In genomic region chr2:102992405-102992804, GRCm38 (mm10) we compare ENCODE assay signal across 34 mouse cellular contexts.
"Had no signal": no experiment of that assay in that cellular context is flagged by ENCODE, and none has a peak within 500 bp of the region (broad histone marks: within the 10 kb centered on the region; RNA-seq: fewer than 3 reads in every experiment).

No protein-coding gene starts in this region.

- H3K36me3 ChIP-seq: heart, embryonic 12.5 days; heart, embryonic 13.5 days; heart, embryonic 15.5 days; hindbrain, embryonic 10.5 days; hindbrain, embryonic 12.5 days; hindbrain, embryonic 13.5 days; hindbrain, embryonic 15.5 days; intestine, embryonic 15.5 days; kidney, embryonic 15.5 days had no signal

- H3K9me3 ChIP-seq: heart, embryonic 12.5 days; heart, embryonic 13.5 days; heart, embryonic 15.5 days; hindbrain, embryonic 10.5 days; hindbrain, embryonic 12.5 days; hindbrain, embryonic 13.5 days; hindbrain, embryonic 15.5 days; intestine, embryonic 15.5 days; kidney, embryonic 15.5 days had no signal

- H3K4me3 ChIP-seq: heart, embryonic 12.5 days; heart, embryonic 13.5 days; heart, embryonic 15.5 days; hindbrain, embryonic 10.5 days; hindbrain, embryonic 12.5 days; hindbrain, embryonic 13.5 days; hindbrain, embryonic 15.5 days; intestine, embryonic 15.5 days; kidney, embryonic 15.5 days; layer of hippocampus, adult 2 months; left cerebral cortex, adult 2 months had no signal

- H3K4me1 ChIP-seq: heart, embryonic 12.5 days; heart, embryonic 13.5 days; heart, embryonic 15.5 days; hindbrain, embryonic 10.5 days; hindbrain, embryonic 12.5 days; hindbrain, embryonic 13.5 days; hindbrain, embryonic 15.5 days; kidney, embryonic 15.5 days had no signal

- ATAC-seq: hindbrain, embryonic 16.5 days; hindbrain, postnatal 0 days; inflammation-experienced regulatory T-cells, adult 6 months; intestine, embryonic 15.5 days; intestine, embryonic 16.5 days; intestine, postnatal 0 days had no signal

- H3K27me3 ChIP-seq: heart, embryonic 12.5 days; heart, embryonic 13.5 days; heart, embryonic 15.5 days; hindbrain, embryonic 12.5 days; hindbrain, embryonic 13.5 days; hindbrain, embryonic 15.5 days; intestine, embryonic 15.5 days; kidney, embryonic 15.5 days had no signal

- H3K27ac ChIP-seq: heart, embryonic 13.5 days; heart, embryonic 15.5 days; hindbrain, embryonic 10.5 days; hindbrain, embryonic 12.5 days; hindbrain, embryonic 13.5 days; hindbrain, embryonic 14.5 days; hindbrain, embryonic 15.5 days; hindbrain, postnatal 0 days; intestine, embryonic 15.5 days; kidney, embryonic 15.5 days; kidney, postnatal 0 days; layer of hippocampus, adult 2 months; left cerebral cortex, adult 2 months had no signal

- DNase-seq: heart, postnatal 10 days; heart, postnatal 14 days; heart, postnatal 36 days; heart, postnatal 4 days; kidney, adult 11 months; kidney, adult 18-20 months; kidney, adult 2 months; kidney, adult 8-10 months; kidney, adult 9 months; kidney, postnatal 10 days; kidney, postnatal 14 days; kidney, postnatal 25 days; kidney, postnatal 4 days; layer of hippocampus, adult 9-11 months; layer of hippocampus, postnatal 36 days had no signal

- H3K4me2 ChIP-seq: heart, embryonic 11.5 days; heart, embryonic 12.5 days; heart, embryonic 13.5 days; heart, embryonic 15.5 days; hindbrain, embryonic 12.5 days; hindbrain, embryonic 13.5 days; hindbrain, embryonic 14.5 days; hindbrain, embryonic 15.5 days; intestine, embryonic 15.5 days; kidney, embryonic 15.5 days had no signal

- H3K9ac ChIP-seq: heart, embryonic 12.5 days; heart, embryonic 13.5 days; heart, embryonic 15.5 days; hindbrain, embryonic 12.5 days; hindbrain, embryonic 13.5 days; hindbrain, embryonic 14.5 days; hindbrain, embryonic 15.5 days; intestine, embryonic 15.5 days; kidney, embryonic 15.5 days had no signal
